15 mouse cellular contexts compared by ENCODE assay signal in the genomic region with DNA sequence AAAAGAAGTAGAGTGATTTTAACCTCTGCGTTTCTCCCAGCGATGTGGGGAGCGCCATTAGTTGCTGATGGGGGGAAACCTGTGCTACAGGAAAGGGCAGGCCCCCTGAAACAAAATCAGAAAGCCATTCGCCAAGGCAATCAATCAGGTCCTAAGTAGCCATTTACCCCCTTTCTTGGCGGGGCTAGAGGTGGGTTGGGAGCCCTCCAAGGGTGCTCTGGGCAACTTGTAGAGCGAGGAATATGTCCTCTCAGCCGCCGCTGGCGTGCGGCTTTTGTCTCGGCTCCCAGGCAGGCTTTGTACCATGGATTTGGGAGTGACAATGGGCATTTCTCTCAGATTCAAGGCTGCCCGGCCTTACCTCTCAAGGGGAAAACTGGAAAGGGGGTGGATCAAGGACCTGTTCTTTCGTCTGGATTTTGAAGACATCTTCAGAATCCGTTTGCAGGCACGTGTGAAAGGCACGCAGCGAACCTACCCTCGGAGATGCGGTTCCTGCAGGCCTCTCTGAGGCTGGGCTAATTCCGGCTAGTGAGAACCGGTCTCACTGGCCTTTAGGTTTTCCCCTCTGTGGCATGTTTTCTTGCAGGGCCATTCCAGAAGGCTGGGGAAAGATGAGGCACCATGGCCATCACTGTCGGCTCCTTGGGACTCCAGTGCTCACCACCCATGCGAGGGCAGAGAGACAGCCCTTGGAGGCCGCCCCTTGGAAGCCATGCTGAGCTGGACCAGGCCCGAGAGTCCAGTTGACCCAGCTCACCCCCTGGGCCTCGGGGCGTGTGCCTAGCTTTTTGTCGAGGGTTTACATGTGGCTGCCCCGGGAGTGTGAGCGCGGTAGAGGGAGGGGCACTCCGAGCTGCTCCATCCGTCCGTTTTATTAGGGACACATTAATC. TPM values are rescaled to one million over a fixed set of nuclear protein-coding genes. Genes with fewer than 3 reads are reported as not detected.
A peak's percentile ranks its signal among the peaks of the same experiment; 100 is the strongest.
DNase-seq lines count a peak whose midpoint lies in the region; ATAC-seq and TF ChIP-seq lines count a peak whose summit lies in the region.
"Had no signal": no experiment of that assay in that cellular context is flagged by ENCODE, and none has a peak within 500 bp of the region (broad histone marks: within the 10 kb centered on the region; RNA-seq: fewer than 3 reads in every experiment).

No protein-coding gene starts in this region.

- peak; percentile 49 for ATAC-seq in kidney, embryonic 15.5 days (replicated peaks; ENCODE audit: low FRiP score)
- peak; percentile 12; the same call in 1 of the 2 replicates for ATAC-seq in limb, embryonic 14.5 days (ENCODE audit: low FRiP score, low read depth)

- H3K9ac ChIP-seq in kidney, embryonic 15.5 days, result peak overlapping the region; percentile 48
- peak overlapping the region; percentile 86 for H3K9ac ChIP-seq in limb, embryonic 14.5 days (ENCODE audit: low read depth, low read length, severe bottlenecking)
- H3K9ac ChIP-seq: heart, embryonic 15.5 days; hindbrain, embryonic 14.5 days; lung, embryonic 14.5 days had no signal

- no peak overlapping the region for H3K27ac ChIP-seq in embryonic facial prominence, embryonic 10.5 days (replicated peaks)
- peak overlapping the region; percentile 96 for H3K27ac ChIP-seq in kidney, embryonic 15.5 days
- peak overlapping the region; percentile 89 for H3K27ac ChIP-seq in limb, embryonic 14.5 days (replicated peaks; ENCODE audit: low read depth, low read length)
- H3K27ac ChIP-seq: heart, embryonic 15.5 days; hindbrain, embryonic 14.5 days had no signal

- no peak for TF ChIP-seq POLR2A in limb, embryonic 14.5 days (IDR thresholded peaks at IDR 0.05; ENCODE audit: borderline replicate concordance, extremely low read depth, insufficient read depth, insufficient read length)

- H3K9me3 ChIP-seq in embryonic facial prominence, embryonic 10.5 days, result no peaks in the 10 kb centered on the region
- H3K9me3 ChIP-seq in kidney, embryonic 15.5 days (replicated peaks), result no peaks in the 10 kb centered on the region
- H3K9me3 ChIP-seq in limb, embryonic 14.5 days (ENCODE audit: control insufficient read depth, low read length), result no peaks in the 10 kb centered on the region
- H3K9me3 ChIP-seq: heart, embryonic 15.5 days had no signal

- no peak overlapping the region for H3K4me3 ChIP-seq in embryonic facial prominence, embryonic 10.5 days
- H3K4me3 ChIP-seq in kidney, embryonic 15.5 days (replicated peaks), result peak overlapping the region; percentile 70
- peak overlapping the region; percentile 55 for H3K4me3 ChIP-seq in limb, embryonic 14.5 days (replicated peaks; ENCODE audit: low read length)

- peak; percentile 89 for DNase-seq in heart, adult 11 months
- DNase-seq in heart, adult 18-20 months, result no peak
- DNase-seq in embryonic facial prominence, embryonic 10.5 days (ENCODE audit: low spot score), result peak; percentile 55
- DNase-seq in limb, embryonic 14.5 days (ENCODE audit: low spot score), result no peak
- DNase-seq in layer of hippocampus, adult 9-11 months, result no peak
- no peak for DNase-seq in ovary, postnatal 14 days (ENCODE audit: low spot score)
- DNase-seq in MN1 (ENCODE audit: low spot score), result no peak
- DNase-seq: cerebellum, adult 11-12 months; embryo, embryonic 11 days; lung, embryonic 14.5 days had no signal

- peaks cover 16% of the 10 kb centered on the region for H3K4me1 ChIP-seq in embryonic facial prominence, embryonic 10.5 days
- H3K4me1 ChIP-seq in kidney, embryonic 15.5 days, result peaks cover 72% of the 10 kb centered on the region
- H3K4me1 ChIP-seq in limb, embryonic 14.5 days (ENCODE audit: control insufficient read depth, insufficient read depth, low read length), result peaks cover 43% of the 10 kb centered on the region

- no peaks in the 10 kb centered on the region for H3K36me3 ChIP-seq in embryonic facial prominence, embryonic 10.5 days (replicated peaks)
- no peaks in the 10 kb centered on the region for H3K36me3 ChIP-seq in kidney, embryonic 15.5 days
- peaks cover 20% of the 10 kb centered on the region for H3K36me3 ChIP-seq in limb, embryonic 14.5 days (ENCODE audit: control insufficient read depth, insufficient read depth, low read length)
- H3K36me3 ChIP-seq: heart, embryonic 15.5 days had no signal

- WGBS in embryonic facial prominence, embryonic 10.5 days, result 1% methylated on average over 34 of the region's 34 CpGs
- 11% methylated on average over 34 of the region's 34 CpGs for WGBS in kidney, embryonic 15.5 days
- WGBS in limb, embryonic 14.5 days, result 9% methylated on average over 34 of the region's 34 CpGs

- peaks cover 100% of the 10 kb centered on the region for H3K27me3 ChIP-seq in embryonic facial prominence, embryonic 10.5 days (replicated peaks; ENCODE audit: low read depth, poor library complexity, severe bottlenecking)
- H3K27me3 ChIP-seq in kidney, embryonic 15.5 days, result peaks cover 20% of the 10 kb centered on the region; the same call in 1 of the 2 replicates
- H3K27me3 ChIP-seq in limb, embryonic 14.5 days (ENCODE audit: control insufficient read depth, insufficient read depth, low read length), result peaks cover 52% of the 10 kb centered on the region

- H3K4me2 ChIP-seq in kidney, embryonic 15.5 days, result peak overlapping the region; percentile 80
- H3K4me2 ChIP-seq in limb, embryonic 14.5 days (replicated peaks; ENCODE audit: low read depth, low read length, severe bottlenecking), result peak overlapping the region; percentile 96

RNA-seq across cellular contexts. Expression of gene Hoxd9, which starts 0.8 kb away (rescaled TPM):
- under 1 TPM; 0.15 to 0.44 TPM for total RNA-seq in heart, adult 18-20 months (2021)
- not detected in 2 replicates for polyA plus RNA-seq in embryonic facial prominence, embryonic 10.5 days (2016; fragmentation: Nextera tagmentation; extraction: Ambion mirVana)
- 38.1 and 40.7 TPM in 2 replicates for polyA plus RNA-seq in kidney, embryonic 15.5 days (2015; fragmentation: Nextera tagmentation; extraction: Ambion mirVana)
- 19.6 and 25.7 TPM in 2 replicates for polyA plus RNA-seq in limb, embryonic 14.5 days (2012; rRNA removed)
- 7.6 and 8.7 TPM in 2 replicates for polyA plus RNA-seq in limb, embryonic 14.5 days (2014; fragmentation: Nextera tagmentation; extraction: Ambion mirVana)
- total RNA-seq: left cerebral cortex, postnatal 36 days; megakaryocyte-erythroid progenitor cell, adult 5-6 weeks had no signal

RNA-seq across cellular contexts. Expression of gene Hoxd10, which starts 5.0 kb away (rescaled TPM):
- not detected for total RNA-seq in heart, adult 18-20 months (2021)
- not detected in 2 replicates for polyA plus RNA-seq in embryonic facial prominence, embryonic 10.5 days (2016; fragmentation: Nextera tagmentation; extraction: Ambion mirVana)
- polyA plus RNA-seq in kidney, embryonic 15.5 days (2015; fragmentation: Nextera tagmentation; extraction: Ambion mirVana), result 33.6 and 36.6 TPM in 2 replicates
- 37.9 and 39.4 TPM in 2 replicates for polyA plus RNA-seq in limb, embryonic 14.5 days (2012; rRNA removed)
- polyA plus RNA-seq in limb, embryonic 14.5 days (2014; fragmentation: Nextera tagmentation; extraction: Ambion mirVana), result 18.3 and 26.1 TPM in 2 replicates
- total RNA-seq: left cerebral cortex, postnatal 36 days; megakaryocyte-erythroid progenitor cell, adult 5-6 weeks had no signal
- polyA plus RNA-seq: heart, embryonic 15.5 days; hindbrain, embryonic 14.5 days; lung, embryonic 14.5 days had no signal

RNA-seq across cellular contexts. Expression of gene Hoxd8, which starts 7.7 kb away (rescaled TPM):
- total RNA-seq in heart, adult 18-20 months (2021), result 1 to 10 TPM in 1 of 2 experiments, under 1 TPM in 1; 0.65 to 2.3 TPM
- polyA plus RNA-seq in embryonic facial prominence, embryonic 10.5 days (2016; fragmentation: Nextera tagmentation; extraction: Ambion mirVana), result not detected in 2 replicates
- polyA plus RNA-seq in kidney, embryonic 15.5 days (2015; fragmentation: Nextera tagmentation; extraction: Ambion mirVana), result 36.4 and 40.8 TPM in 2 replicates
- polyA plus RNA-seq in limb, embryonic 14.5 days (2012; rRNA removed), result 12.7 and 13.1 TPM in 2 replicates
- 11.4 and 12.8 TPM in 2 replicates for polyA plus RNA-seq in limb, embryonic 14.5 days (2014; fragmentation: Nextera tagmentation; extraction: Ambion mirVana)
- total RNA-seq: left cerebral cortex, postnatal 36 days; megakaryocyte-erythroid progenitor cell, adult 5-6 weeks had no signal

RNA-seq across cellular contexts. Expression of gene Hoxd3, which starts 15.0 kb away (rescaled TPM):
- not detected for total RNA-seq in heart, adult 18-20 months (2021)
- 1.7 and 6.9 TPM in 2 replicates for polyA plus RNA-seq in embryonic facial prominence, embryonic 10.5 days (2016; fragmentation: Nextera tagmentation; extraction: Ambion mirVana)
- polyA plus RNA-seq in kidney, embryonic 15.5 days (2015; fragmentation: Nextera tagmentation; extraction: Ambion mirVana), result 15.2 and 15.9 TPM in 2 replicates
- polyA plus RNA-seq in limb, embryonic 14.5 days (2012; rRNA removed), result 2.3 and 2.8 TPM in 2 replicates
- polyA plus RNA-seq in limb, embryonic 14.5 days (2014; fragmentation: Nextera tagmentation; extraction: Ambion mirVana), result 0.59 and 0.95 TPM in 2 replicates
- total RNA-seq: left cerebral cortex, postnatal 36 days; megakaryocyte-erythroid progenitor cell, adult 5-6 weeks had no signal
- polyA plus RNA-seq: lung, embryonic 14.5 days had no signal

RNA-seq across cellular contexts. Expression of gene Hoxd4, which starts 15.0 kb away (rescaled TPM):
- under 1 TPM; 0.25 to 0.26 TPM for total RNA-seq in heart, adult 18-20 months (2021)
- not detected in 2 replicates for polyA plus RNA-seq in embryonic facial prominence, embryonic 10.5 days (2016; fragmentation: Nextera tagmentation; extraction: Ambion mirVana)
- polyA plus RNA-seq in kidney, embryonic 15.5 days (2015; fragmentation: Nextera tagmentation; extraction: Ambion mirVana), result 5.6 and 5.8 TPM in 2 replicates
- polyA plus RNA-seq in limb, embryonic 14.5 days (2012; rRNA removed), result 14.7 and 17.8 TPM in 2 replicates
- polyA plus RNA-seq in limb, embryonic 14.5 days (2014; fragmentation: Nextera tagmentation; extraction: Ambion mirVana), result 0.63 and 0.73 TPM in 2 replicates
- total RNA-seq: left cerebral cortex, postnatal 36 days; megakaryocyte-erythroid progenitor cell, adult 5-6 weeks had no signal
- polyA plus RNA-seq: lung, embryonic 14.5 days had no signal

Comparison
In these comparisons a context has a peak if more than half of its experiments do, and no peak if none do; other contexts are left out.
1. DNase-seq: peak in heart, adult 11 months (single experiment) and embryonic facial prominence, embryonic 10.5 days (single experiment); none in heart, adult 18-20 months (0 of 2), limb, embryonic 14.5 days (single experiment), layer of hippocampus, adult 9-11 months (single experiment), ovary, postnatal 14 days (single experiment) and MN1 (single experiment).
2. RNA of gene Hoxd10, which starts 5.0 kb away (polyA plus RNA-seq): 18.3 to 39.4 TPM in limb, embryonic 14.5 days and 33.6 to 36.6 TPM in kidney, embryonic 15.5 days; not detected in embryonic facial prominence, embryonic 10.5 days; every median in the first group is over 10 times any median in the second.
3. RNA of gene Hoxd8, which starts 7.7 kb away (polyA plus RNA-seq): 36.4 to 40.8 TPM in kidney, embryonic 15.5 days and 11.4 to 13.1 TPM in limb, embryonic 14.5 days; not detected in embryonic facial prominence, embryonic 10.5 days; every median in the first group is over 10 times any median in the second.